Mouse (Mus musculus) hematopoietic stem cell, adult 5-6 weeks (primary cell): ENCODE measurements around the gene Xaf1. TPM values are rescaled to one million over a fixed set of nuclear protein-coding genes. Genes with fewer than 3 reads are reported as not detected.
A peak's percentile ranks its signal among the peaks of the same experiment; 100 is the strongest.
"Not testable (repeated sequence)": the region's sequence is repeated elsewhere in the genome, so short reads cannot be mapped to it uniquely, and the experiment has no call there.

Experiments used
- ATAC-seq, 2 experiments: fragments of 125-278 bp in 1 of 2; replicated peaks in 1 of 2; 2 replicates each; pipeline ENCODE4 v1.8.0; 2016 to 2017; ENCODE audit warnings: inconsistent platforms in 2 of 2, mild to moderate bottlenecking in 2 of 2, moderate number of reproducible peaks in 2 of 2, low read depth in 1 of 2, moderate TSS enrichment in 1 of 2; ENCODE audit not compliant: low FRiP score in 2 of 2, poor library complexity in 2 of 2, severe bottlenecking in 2 of 2, insufficient read depth in 1 of 2, low TSS enrichment in 1 of 2
- total RNA-seq: library from RNA; stranded (forward); fragments of 172-1452, 232-1000 nt; gene quantifications from 2 replicates; pipeline ENCODE4 v1.2.3, GENCODE M21; 2017

Xaf1 gene
- total RNA-seq, 1 experiment from 2014 or later: 41.7 TPM

DNA sequence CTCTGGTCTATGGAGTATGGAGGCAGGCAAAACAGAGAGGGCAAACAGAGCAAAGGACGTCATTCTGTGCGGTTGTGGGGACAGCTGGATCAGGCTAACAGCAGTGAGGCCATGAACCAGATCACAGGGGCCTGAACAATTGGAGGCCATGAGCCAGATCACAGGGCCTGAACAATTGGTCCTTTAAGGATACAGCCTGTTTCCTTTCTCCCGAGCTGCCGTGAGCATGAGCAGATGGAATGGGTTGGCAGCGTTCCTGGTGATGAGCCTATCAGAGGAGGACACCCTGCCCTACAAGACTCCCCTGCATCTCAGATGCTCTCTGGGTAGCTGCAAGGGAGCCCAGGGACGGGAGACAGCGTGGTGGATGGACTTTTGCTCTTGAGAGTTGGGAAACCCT lies 801 bp downstream of the Xaf1 start:
- no peak for ATAC-seq

DNA sequence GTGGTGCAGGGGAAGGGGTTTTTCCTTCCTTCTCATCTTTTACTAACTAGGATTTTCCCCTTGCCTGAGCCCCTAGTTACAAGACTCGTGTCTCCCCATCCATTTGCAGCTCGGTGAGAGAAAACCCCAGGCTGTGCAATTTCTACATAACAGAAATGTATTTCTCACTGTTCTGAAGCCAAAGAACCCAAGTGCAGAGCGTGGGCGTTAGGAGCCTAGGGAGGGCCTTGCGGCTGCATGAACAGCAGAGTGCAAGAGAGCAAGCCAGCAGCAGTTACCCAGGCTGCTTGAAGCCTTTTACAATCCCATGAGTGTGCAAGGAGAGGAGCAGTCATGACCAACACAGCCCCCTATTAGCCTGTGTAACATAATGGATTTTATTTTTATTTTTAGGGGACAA lies 6.0 kb downstream of the Xaf1 start:
- no peak for ATAC-seq

DNA sequence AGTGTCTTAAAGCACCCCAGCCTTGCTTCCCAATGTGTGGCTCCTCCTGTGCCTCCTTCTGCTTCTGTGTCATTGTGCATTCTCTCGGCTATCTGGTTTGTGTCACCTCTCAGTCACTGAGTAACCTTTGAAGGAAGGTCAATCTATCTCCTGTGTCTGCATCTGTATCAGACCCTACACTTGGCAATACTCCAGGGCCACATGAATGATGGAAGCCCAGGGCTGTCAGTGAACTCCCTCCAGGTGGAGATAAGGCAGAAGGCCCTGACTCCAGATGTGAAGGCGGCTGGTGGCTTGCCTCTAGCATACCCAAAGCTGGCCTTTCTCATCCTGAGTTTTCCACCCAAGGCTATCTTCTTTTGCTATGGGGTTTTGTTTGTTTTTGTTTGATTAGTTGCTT lies 7.6 kb downstream of the Xaf1 start:
- no peak for ATAC-seq

DNA sequence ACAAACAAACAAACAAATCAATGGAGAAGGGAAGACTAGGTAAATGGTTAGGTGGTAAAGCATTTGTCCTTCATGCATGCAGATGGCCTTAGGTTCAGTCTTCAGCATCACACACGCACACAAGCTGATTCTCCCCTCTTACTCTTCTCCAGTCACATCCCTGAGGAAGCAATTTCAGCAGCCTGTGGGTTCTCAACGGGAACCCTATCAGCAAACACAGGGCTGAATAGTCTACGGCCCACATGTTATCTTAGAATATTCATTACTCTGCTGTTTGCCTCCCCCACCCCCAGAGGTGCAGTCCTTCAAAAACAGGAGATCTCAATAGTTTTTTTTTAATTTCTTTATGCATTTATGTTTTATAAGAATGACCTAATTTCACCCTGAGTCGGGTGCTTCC lies 9.1 kb downstream of the Xaf1 start:
- ATAC-seq: no peak

DNA sequence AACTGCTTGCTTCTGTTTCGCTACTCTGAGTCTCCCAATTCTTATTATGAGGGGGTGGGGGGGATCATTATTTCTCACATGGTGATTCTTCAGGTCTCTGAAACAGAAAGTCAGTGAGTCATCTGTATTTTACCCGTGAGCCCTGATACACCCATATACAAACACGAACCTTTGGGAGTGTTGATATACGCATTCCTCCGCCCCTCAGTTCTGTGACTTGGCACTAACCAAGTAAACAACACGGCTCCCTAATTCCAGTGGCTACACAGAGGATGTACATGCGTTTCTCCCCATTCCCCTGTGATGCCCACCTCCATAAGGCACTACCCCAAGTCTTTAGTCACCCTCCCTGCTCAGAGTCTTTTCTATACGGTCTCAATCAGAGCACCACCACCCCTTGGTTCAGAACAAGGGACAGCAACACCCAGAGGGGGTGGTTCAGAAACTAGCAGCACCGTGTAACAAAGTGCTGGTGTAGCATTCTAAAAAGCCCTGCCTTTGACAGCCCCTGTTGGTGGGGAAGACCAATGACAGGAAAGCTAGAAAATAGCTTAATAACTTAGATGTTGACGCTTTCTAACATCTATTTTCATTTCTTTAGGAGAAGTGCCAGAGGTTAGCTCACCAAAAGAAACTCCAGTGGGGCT lies 10.0 kb downstream of the Xaf1 start:
- no peak for ATAC-seq

DNA sequence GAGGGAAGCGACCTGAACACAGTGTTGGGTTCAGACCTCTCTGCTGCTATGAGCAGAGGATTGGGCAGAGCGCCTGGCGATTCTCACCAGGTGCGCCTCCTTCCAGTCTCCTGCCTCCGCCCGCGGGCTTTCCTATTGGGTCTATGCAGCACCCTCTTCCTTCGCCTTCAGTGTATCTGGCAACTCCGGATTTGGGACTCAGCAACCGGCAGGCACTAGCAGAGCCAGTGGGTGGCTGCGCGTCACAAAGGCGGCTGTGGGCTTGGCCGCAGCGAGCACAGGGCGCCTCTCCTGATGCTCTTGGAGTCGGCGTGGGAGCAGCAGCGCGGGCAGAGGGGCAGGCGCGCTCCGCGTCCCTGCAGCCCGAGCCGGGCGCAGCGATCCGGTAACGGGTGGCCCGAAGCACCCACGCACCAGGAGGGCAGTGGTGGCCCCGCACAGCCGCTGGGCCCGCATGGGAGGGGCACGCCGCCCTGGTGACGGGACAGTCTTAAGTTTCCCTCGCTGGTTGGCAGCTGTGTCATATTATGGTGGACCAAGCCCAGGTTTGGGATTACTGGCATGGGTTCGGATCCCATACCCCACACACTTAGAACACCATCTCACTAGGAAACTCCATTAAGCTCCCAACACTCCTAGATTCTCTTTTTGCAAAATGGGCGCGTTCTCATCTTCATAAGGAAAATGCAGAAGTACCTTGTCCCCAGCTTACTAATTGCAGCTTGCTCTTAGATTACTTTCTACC lies 12.9 kb downstream of the Xaf1 start, which contains the start of gene Fbxo39:
Fbxo39 (plus strand) TSS at position 294 of the 745 bp plus-strand sequence.
- ATAC-seq: peak; percentile 14 to 35; a peak in 2 of 4 replicates

DNA sequence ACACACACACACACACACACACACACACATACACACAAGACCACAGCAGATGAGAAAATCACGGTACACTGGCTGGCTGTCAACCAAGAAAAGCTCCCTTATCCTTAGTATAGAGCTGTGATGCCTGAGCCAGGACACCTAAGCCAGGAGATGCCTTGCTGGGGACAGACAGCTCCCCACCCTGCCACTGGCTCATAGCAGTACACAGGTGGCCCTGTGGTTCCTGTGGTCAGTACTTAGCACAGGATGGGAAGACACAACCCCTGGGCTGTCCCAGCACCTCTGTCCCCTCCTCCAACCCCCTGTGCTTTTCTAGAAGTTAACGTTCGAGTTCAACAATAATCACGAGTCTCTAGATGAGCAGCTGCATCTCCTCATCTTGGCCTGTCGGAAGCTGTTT lies 16.6 kb downstream of the Xaf1 start:
- ATAC-seq: no peak

DNA sequence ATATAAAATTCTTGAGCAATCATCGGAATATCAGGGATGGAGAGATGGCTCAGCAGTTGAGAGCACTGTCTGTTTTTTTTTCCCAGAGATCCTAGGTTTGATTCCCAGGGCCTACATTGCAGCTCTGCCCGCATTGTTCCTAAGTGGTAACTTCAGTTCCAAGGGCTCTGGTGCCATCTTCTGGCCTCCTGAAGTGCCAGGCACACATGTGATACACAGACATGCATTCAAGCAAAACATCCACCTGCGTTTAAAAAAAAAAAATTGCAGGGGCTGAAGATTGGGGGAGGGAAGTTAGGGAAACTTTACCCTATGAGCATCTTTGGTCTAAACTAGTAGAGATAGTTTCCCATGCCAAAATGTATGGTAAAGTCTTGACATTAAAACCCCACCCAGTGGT lies 23.0 kb downstream of the Xaf1 start:
- no peak for ATAC-seq

DNA sequence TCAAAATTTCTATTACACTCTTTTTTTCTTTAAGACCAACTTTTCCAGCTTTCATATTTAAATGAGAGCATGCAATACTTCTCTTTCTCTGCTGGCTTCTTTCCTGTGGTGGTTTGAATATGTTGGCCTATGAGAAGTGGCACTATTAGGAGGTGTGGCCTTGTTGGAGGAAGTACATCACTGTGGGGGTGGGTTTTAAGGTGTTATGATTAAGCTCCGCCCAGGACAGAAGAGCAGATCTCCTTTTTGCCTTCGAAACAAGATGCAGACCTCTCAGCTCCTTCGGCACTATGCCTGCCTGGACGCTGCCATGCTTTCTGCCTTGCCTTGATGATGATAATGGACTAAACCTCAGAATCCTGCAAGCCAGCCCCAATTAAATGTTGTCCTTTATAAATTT lies 24.3 kb downstream of the Xaf1 start:
- ATAC-seq: no peak

DNA sequence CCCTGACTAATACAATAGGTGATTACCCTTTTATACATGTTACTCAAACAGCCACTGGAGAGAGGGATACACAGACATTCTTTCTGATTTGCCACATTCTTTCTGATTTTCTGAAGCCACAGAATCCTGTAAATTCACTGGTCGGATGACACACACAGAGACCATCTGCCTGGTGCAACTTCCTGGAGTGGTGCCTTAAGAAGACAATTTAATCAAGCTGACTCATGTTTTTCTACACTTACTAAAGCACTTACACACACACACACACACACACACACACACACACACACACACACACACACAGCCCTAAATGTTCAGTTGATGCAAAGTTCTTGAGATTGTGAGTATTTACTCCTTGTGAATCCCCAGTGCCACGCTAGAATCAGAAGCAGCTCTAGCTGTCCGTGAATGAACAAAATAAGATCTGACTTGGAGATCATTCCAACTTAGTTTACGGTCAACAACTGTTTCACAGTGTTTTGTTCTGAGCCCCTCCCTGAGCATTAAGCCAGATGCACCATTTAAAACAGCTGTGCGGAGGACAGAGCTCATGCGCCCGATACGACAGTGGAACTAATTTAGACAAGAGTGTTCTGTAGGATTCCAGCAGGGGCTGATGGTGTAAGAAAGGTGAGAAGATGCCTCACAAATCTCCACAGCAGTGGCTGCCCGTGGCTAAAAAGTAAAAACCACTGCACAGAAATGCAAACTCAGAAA lies 31.7 kb downstream of the Xaf1 start:
- no peak for ATAC-seq

DNA sequence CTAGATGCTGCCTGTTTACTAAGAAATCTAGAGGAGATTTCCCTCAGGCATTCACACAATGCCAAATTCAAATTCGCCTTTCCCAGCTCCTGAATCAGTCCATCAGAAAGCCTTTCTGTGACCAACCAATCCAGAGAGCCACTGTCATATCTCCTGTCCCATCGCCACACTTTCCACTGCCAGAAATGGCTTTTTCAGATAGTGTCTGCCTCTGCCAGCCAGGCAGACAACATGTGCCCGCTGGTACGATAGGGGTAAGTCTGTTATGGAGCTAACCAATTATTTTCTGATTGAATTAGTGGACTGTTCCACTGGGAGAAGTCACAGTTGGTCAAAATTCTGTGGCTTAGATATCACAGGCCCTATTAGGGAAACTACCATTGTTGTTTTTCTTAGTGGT lies 33.2 kb downstream of the Xaf1 start:
- no peak for ATAC-seq

DNA sequence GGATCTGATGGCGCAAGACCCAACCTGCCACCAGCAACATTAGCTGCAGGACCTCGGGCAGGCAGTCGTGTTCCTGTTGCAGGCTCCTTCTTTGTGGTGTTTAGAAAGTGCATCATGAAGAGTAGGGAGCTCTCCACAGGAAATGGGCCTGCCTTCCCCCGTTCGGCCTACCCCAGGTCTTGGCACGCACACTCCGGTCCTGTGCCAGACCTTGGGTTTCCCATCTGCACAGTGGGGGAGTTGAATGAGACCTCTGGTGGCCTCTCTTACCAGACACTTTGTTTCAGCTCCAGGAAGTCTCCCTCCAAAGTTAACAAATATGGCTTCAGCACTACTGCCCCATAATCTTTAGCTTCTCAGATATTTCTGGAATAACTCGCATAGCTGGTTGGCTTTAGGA lies 35.3 kb downstream of the Xaf1 start:
- no peak for ATAC-seq

DNA sequence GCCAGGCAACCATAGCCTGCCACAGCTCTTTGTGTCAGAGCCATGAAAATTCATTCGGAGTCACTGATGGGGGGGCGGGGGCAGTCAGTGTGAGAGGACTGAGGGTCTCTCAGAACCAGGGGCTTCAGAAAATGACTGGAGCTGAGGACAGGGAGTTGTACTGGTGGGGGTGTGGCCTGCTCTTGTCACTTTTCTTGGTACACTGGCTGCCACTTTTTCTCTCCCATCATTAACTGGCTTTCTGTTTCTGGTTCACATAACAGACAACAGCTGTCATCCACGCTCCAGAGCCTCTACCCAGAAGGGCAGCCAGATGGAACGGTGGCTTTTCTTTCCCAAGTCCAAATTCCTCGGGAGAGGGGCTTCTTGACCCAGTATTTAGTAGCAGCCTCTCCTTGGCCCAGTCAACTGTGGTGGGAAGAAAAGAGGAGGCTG lies 37.0 kb downstream of the Xaf1 start:
- ATAC-seq: no peak

DNA sequence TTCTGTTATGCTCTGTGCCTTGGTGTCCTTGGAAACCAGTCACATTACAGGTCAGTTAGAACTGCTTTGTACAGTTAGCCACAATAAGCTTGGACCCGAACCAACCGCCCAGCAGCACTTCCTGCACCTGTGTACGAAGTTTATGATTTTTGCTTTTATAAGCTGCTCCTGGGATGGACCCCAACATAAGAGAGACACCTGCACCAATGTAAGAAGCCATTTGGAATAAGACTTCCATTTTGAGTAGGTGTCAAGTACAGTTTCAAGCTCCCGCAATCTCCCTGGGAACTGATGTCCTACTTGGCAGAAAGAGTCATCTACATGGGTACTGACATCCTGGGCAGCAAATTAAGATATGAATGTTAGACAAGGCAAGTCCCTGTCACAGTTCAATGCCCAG lies 38.3 kb downstream of the Xaf1 start:
- ATAC-seq: no peak

DNA sequence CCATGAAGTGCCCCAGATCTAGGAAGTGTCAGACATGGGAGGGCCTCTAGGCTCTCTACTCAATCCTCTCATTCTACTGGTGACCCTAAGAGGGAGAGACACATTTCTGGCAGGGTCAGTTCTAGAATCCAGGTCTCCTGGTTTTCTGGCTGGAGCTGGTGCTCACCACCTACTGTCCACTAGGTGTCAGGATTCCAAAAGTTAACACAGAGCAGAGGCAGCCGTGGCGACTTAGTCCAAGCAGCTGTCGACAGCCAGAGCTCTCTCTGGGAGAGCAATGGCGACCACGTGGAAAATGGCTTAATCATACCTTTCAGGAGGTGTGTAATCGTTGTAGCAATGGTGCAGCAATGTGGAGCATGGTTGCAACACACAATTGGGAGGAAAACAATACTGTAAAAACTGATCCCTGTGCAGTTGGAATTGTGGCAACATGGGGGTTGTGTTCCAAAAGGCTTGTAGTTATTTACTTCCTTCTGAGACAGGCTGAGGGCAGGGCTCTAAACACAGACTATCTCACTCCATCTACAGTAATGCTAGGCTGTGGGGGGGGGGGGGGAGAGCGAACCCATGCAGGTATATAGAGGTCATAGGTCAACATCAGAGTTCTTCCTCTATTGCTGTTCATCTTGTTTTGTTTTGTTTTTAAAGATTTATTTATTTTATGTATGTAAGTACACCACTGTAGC lies 41.3 kb downstream of the Xaf1 start:
- ATAC-seq: peak; percentile 78 to 86; a peak in 3 of 4 replicates

DNA sequence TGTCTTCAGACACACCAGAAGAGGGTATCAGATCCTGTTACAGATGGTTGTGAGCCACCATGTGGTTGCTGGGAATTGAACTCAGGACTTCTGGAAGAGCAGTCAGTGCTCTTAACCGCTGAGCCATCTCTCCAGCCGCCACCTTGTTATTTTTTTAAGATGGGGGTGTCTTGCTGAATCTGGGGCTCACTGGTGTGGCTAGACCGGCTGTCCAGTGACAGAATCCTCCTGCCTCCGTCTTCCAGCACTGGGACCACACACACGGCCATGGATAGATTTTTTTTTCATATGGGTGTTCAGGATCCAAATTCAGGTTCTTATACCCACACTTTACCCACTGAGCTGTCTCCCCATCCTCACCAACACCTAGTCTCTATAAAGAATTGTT lies 41.8 kb downstream of the Xaf1 start:
- not testable (repeated sequence) for ATAC-seq

DNA sequence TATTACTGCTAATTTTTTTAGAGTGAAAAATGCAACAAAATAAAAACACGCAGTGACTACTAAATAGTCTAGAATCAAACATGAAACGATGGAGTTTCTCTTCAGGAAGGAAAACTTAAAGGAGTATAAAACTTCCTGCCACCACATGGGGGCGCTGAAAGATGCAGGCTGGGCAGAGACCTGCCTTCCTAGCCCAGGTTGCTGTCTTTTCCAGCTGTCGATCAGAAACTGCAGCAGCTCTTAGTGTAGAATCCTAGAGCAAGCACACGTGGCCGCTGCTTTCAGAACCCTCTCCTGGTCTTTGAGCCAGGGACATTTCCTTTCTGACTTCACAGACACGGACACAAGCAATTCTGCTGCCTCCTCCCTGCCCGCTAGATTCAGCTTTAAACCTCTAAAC lies 42.5 kb downstream of the Xaf1 start:
- no peak for ATAC-seq

DNA sequence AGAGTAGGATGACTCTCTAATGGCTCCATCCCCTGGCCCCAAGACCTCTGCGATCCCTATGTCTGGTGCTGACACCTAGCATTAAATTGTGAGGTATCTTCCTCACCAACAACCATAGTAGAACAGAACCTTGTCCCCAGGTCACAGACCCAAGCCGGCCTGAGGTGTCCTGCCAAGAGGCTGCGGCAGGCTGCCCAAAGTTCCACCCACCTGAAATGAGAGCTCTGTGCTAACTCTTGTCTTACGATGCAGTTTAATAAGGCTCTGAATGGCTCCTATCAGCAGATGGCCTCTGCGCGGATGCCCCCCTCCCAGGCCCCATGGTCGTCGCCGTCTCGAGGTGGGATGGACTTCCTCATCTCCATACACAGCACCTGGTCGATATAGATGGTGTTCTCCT lies 43.1 kb downstream of the Xaf1 start:
- no peak for ATAC-seq
